In genomic region chr6:61180756-61181191, GRCm38 (mm10) we compare ENCODE assay signal across 7 mouse cellular contexts. TPM values are rescaled to one million over a fixed set of nuclear protein-coding genes. Genes with fewer than 3 reads are reported as not detected.
DNase-seq lines count a peak whose midpoint lies in the region; ATAC-seq lines count a peak whose summit lies in the region.

No protein-coding gene starts in this region.

- no peaks in the 10 kb centered on the region for H3K36me3 ChIP-seq in embryonic facial prominence, embryonic 12.5 days
- H3K36me3 ChIP-seq in hindbrain, embryonic 10.5 days = no peaks in the 10 kb centered on the region

- H3K27ac ChIP-seq in embryonic facial prominence, embryonic 12.5 days = 0 out of 2 replicates have a peak overlapping the region, but pooled peaks have one; percentile 42
- peak overlapping the region; percentile 89 for H3K27ac ChIP-seq in hindbrain, embryonic 10.5 days

- H3K9me3 ChIP-seq in embryonic facial prominence, embryonic 12.5 days = no peaks in the 10 kb centered on the region
- no peaks in the 10 kb centered on the region for H3K9me3 ChIP-seq in hindbrain, embryonic 10.5 days

- peak overlapping the region; percentile 94 for H3K4me2 ChIP-seq in embryonic facial prominence, embryonic 12.5 days (replicated peaks)

- DNase-seq in urinary bladder, adult 18-20 months (ENCODE audit: low spot score in 2 of 2) = peak; percentile 1 to 45
- no peak for DNase-seq in urinary bladder, adult 2 months (ENCODE audit: low spot score)
- DNase-seq in hindbrain, embryonic 10.5 days (ENCODE audit: low spot score) = no peak
- DNase-seq in layer of hippocampus, postnatal 14 days (ENCODE audit: low spot score in 2 of 2) = peak; percentile 30 to 53
- DNase-seq in right cerebral cortex, postnatal 4 days = peak; percentile 56

- WGBS in embryonic facial prominence, embryonic 12.5 days = under 1% methylated on average over 29 of the region's 42 CpGs
- under 1% methylated on average over 41 of the region's 42 CpGs for WGBS in hindbrain, embryonic 10.5 days

- peaks cover 2% of the 10 kb centered on the region; the same call in 1 of the 2 replicates for H3K4me1 ChIP-seq in embryonic facial prominence, embryonic 12.5 days
- H3K4me1 ChIP-seq in hindbrain, embryonic 10.5 days (replicated peaks) = peaks cover 9% of the 10 kb centered on the region; the same call in 1 of the 2 replicates

- H3K9ac ChIP-seq in embryonic facial prominence, embryonic 12.5 days = peak overlapping the region; percentile 70

- H3K4me3 ChIP-seq in embryonic facial prominence, embryonic 12.5 days = peak overlapping the region; percentile 80
- peak overlapping the region; percentile 86 for H3K4me3 ChIP-seq in hindbrain, embryonic 10.5 days

- 0 out of 2 replicates have a peak, but pooled peaks have one; percentile 52 for ATAC-seq in embryonic facial prominence, embryonic 12.5 days (ENCODE audit: insufficient number of reproducible peaks, insufficient read depth, low FRiP score, low TSS enrichment)
- ATAC-seq in megakaryocyte progenitor cell, adult 5-6 weeks (replicated peaks; ENCODE audit: poor library complexity) = peak; percentile 22

- H3K27me3 ChIP-seq in embryonic facial prominence, embryonic 12.5 days = peaks cover 6% of the 10 kb centered on the region; the same call in 1 of the 2 replicates
- peaks cover 21% of the 10 kb centered on the region for H3K27me3 ChIP-seq in hindbrain, embryonic 10.5 days (ENCODE audit: insufficient read depth, poor library complexity, severe bottlenecking)

RNA-seq across cellular contexts. Expression of gene Ccser1, which starts 0.7 kb away (rescaled TPM):
- polyA plus RNA-seq in urinary bladder, adult 2 months (2012; rRNA removed) = 8.1 and 9.5 TPM in 2 replicates
- polyA plus RNA-seq in embryonic facial prominence, embryonic 12.5 days (2016; fragmentation: Nextera tagmentation; extraction: Ambion mirVana) = 5.0 and 8.6 TPM in 2 replicates
- polyA plus RNA-seq in hindbrain, embryonic 10.5 days (2016; fragmentation: Nextera tagmentation; extraction: Ambion mirVana) = 2.2 and 6.2 TPM in 2 replicates
- total RNA-seq in layer of hippocampus, postnatal 14 days (2021) = 10 to 100 TPM; 37.7 to 39.8 TPM
- total RNA-seq in megakaryocyte progenitor cell, adult 5-6 weeks (2015) = 0.05 and 0.47 TPM in 2 replicates
- total RNA-seq in megakaryocyte progenitor cell, adult 5-6 weeks (2017) = 1.9 and 2.9 TPM in 2 replicates

Comparison
In these comparisons a context has a peak if more than half of its experiments do, and no peak if none do; other contexts are left out.
1. DNase-seq: peak in urinary bladder, adult 18-20 months (2 of 2), layer of hippocampus, postnatal 14 days (2 of 2) and right cerebral cortex, postnatal 4 days (single experiment); none in urinary bladder, adult 2 months (single experiment) and hindbrain, embryonic 10.5 days (single experiment).